Mouse (Mus musculus): ENCODE results near the gene 1700125H20Rik. TPM values are rescaled to one million over a fixed set of nuclear protein-coding genes. Genes with fewer than 3 reads are reported as not detected.

1700125H20Rik gene
- polyA plus RNA-seq, 2 experiments = 0.16 to 0.77 TPM

GRCm38 (mm10) chr11:85213215-85213614 lies 43.0 kb downstream of the 1700125H20Rik start:
- Histone ChIP-seq H3K27ac (replicated peaks; ENCODE audit: low read depth, low read length) (no peak overlapping the region), H3K4me2 (replicated peaks; ENCODE audit: low read depth, low read length, severe bottlenecking) (no peak overlapping the region), H3K9ac (ENCODE audit: low read depth, low read length, severe bottlenecking) (no peak overlapping the region), H3K36me3 (ENCODE audit: control insufficient read depth, insufficient read depth, low read length) (peaks cover 72% of the 10 kb centered on the region), H3K9me3 (ENCODE audit: control insufficient read depth, low read length) (no peaks in the 10 kb centered on the region), H3K4me3 (replicated peaks; ENCODE audit: low read length) (no peak overlapping the region), H3K4me1 (ENCODE audit: control insufficient read depth, insufficient read depth, low read length) (no peaks in the 10 kb centered on the region), H3K27me3 (ENCODE audit: control insufficient read depth, insufficient read depth, low read length) (no peaks in the 10 kb centered on the region)
- DNase-seq (ENCODE audit: low spot score) (no peak), ATAC-seq (ENCODE audit: low FRiP score, low read depth) (no peak)
- 91% methylated on average over 2 of the region's 2 CpGs for WGBS
- no peak for TF ChIP-seq POLR2A (IDR thresholded peaks at IDR 0.05; ENCODE audit: borderline replicate concordance, extremely low read depth, insufficient read depth, insufficient read length)

GRCm38 (mm10) chr11:85214679-85215078 lies 44.5 kb downstream of the 1700125H20Rik start:
- 96% methylated on average over 3 of the region's 3 CpGs for WGBS
- Histone ChIP-seq H3K9me3 (ENCODE audit: control insufficient read depth, low read length) (no peaks in the 10 kb centered on the region), H3K27me3 (ENCODE audit: control insufficient read depth, insufficient read depth, low read length) (no peaks in the 10 kb centered on the region), H3K4me2 (replicated peaks; ENCODE audit: low read depth, low read length, severe bottlenecking) (no peak overlapping the region), H3K9ac (ENCODE audit: low read depth, low read length, severe bottlenecking) (no peak overlapping the region), H3K36me3 (ENCODE audit: control insufficient read depth, insufficient read depth, low read length) (peaks cover 59% of the 10 kb centered on the region), H3K4me1 (ENCODE audit: control insufficient read depth, insufficient read depth, low read length) (no peaks in the 10 kb centered on the region), H3K27ac (replicated peaks; ENCODE audit: low read depth, low read length) (no peak overlapping the region), H3K4me3 (replicated peaks; ENCODE audit: low read length) (no peak overlapping the region)
- no peak for TF ChIP-seq POLR2A (IDR thresholded peaks at IDR 0.05; ENCODE audit: borderline replicate concordance, extremely low read depth, insufficient read depth, insufficient read length)
- DNase-seq (ENCODE audit: low spot score) (no peak), ATAC-seq (ENCODE audit: low FRiP score, low read depth) (no peak)

DNA sequence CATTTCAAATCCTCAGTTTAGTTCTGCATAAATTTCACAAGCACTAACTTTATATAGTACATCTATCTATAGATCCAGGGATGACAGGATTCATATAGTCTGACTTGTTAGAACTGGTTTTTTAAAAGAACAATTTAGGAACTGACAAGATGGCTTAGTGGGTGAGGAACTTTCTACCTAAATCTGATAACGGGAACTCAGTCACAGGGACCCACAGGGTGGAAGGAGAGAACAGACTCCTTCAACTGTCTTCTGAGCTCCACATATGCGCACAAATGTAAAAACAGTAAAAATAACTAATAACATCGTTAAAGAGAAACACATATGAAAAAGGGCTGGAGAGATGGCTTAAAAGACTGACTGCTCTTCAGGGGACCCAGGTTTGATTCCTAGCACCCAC lies 48.8 kb downstream of the 1700125H20Rik start:
- H3K27me3 ChIP-seq (ENCODE audit: control insufficient read depth, insufficient read depth, low read length) = no peaks in the 10 kb centered on the region
- DNase-seq (ENCODE audit: low spot score) (no peak), ATAC-seq (ENCODE audit: low FRiP score, low read depth) (no peak)
- no peak overlapping the region for H3K27ac ChIP-seq (replicated peaks; ENCODE audit: low read depth, low read length)
- no peak overlapping the region for H3K4me3 ChIP-seq (replicated peaks; ENCODE audit: low read length)
- peaks cover 23% of the 10 kb centered on the region for H3K36me3 ChIP-seq (ENCODE audit: control insufficient read depth, insufficient read depth, low read length)
- H3K9ac ChIP-seq (ENCODE audit: low read depth, low read length, severe bottlenecking) = no peak overlapping the region
- no peaks in the 10 kb centered on the region for H3K4me1 ChIP-seq (ENCODE audit: control insufficient read depth, insufficient read depth, low read length)
- TF ChIP-seq POLR2A (IDR thresholded peaks at IDR 0.05; ENCODE audit: borderline replicate concordance, extremely low read depth, insufficient read depth, insufficient read length) = no peak
- whole genome bisulfite sequencing = 85% methylated on average over 3 of the region's 3 CpGs
- H3K9me3 ChIP-seq (ENCODE audit: control insufficient read depth, low read length) = no peaks in the 10 kb centered on the region
- no peak overlapping the region for H3K4me2 ChIP-seq (replicated peaks; ENCODE audit: low read depth, low read length, severe bottlenecking)

DNA sequence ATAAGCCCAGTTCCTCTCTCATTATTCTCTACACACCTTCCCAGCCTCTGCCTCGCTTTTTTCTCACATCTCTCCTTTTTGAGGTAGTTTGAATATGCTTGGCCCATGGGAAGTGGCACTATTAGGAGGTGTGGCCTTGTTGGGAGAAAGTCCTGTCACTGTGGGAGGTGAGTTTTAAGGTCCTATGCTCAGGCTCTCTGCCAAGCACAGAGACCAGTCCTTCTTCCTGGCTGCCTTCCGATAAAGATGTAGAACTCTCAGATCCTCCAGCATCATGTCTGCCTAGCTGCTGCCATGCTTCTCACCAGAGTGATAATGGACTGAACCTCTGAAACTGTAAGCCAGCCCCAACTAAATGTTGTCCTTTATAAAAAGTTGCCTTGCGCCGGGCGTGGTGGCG lies 52.4 kb downstream of the 1700125H20Rik start:
- TF ChIP-seq POLR2A (IDR thresholded peaks at IDR 0.05; ENCODE audit: borderline replicate concordance, extremely low read depth, insufficient read depth, insufficient read length) = no peak
- ATAC-seq (ENCODE audit: low FRiP score, low read depth) = no peak
- no peaks in the 10 kb centered on the region for H3K27me3 ChIP-seq (ENCODE audit: control insufficient read depth, insufficient read depth, low read length)
- no peak overlapping the region for H3K27ac ChIP-seq (replicated peaks; ENCODE audit: low read depth, low read length)
- no peak overlapping the region for H3K9ac ChIP-seq (ENCODE audit: low read depth, low read length, severe bottlenecking)
- no peaks in the 10 kb centered on the region for H3K9me3 ChIP-seq (ENCODE audit: control insufficient read depth, low read length)
- H3K4me3 ChIP-seq (replicated peaks; ENCODE audit: low read length) = no peak overlapping the region
- no peak overlapping the region for H3K4me2 ChIP-seq (replicated peaks; ENCODE audit: low read depth, low read length, severe bottlenecking)
- no peak for DNase-seq (ENCODE audit: low spot score)
- no peaks in the 10 kb centered on the region for H3K4me1 ChIP-seq (ENCODE audit: control insufficient read depth, insufficient read depth, low read length)
- 0 out of 2 replicates have a peak, but pooled peaks cover 11% of the 10 kb centered on the region for H3K36me3 ChIP-seq (ENCODE audit: control insufficient read depth, insufficient read depth, low read length)
- 96% methylated on average over 6 of the region's 6 CpGs for WGBS

DNA sequence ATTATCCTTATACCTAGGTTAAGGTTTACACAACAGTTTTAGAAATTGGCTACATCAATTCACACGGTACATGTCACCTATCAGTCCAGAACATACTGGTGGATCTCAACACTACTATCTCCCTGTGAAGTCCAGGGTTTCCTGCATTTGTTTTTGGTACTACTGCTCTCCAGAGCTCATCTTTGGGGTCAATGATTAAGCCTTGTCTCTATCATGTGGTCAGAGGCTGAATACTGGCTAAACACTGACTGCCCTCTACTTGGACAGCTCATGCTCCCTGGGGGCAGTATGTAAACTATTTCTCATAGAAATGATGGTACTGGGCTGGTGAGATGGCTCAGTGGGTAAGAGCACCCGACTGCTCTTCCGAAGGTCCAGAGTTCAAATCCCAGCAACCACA lies 53.0 kb downstream of the 1700125H20Rik start:
- no peak overlapping the region for H3K4me2 ChIP-seq (replicated peaks; ENCODE audit: low read depth, low read length, severe bottlenecking)
- 0 out of 2 replicates have a peak, but pooled peaks cover 11% of the 10 kb centered on the region for H3K36me3 ChIP-seq (ENCODE audit: control insufficient read depth, insufficient read depth, low read length)
- H3K9ac ChIP-seq (ENCODE audit: low read depth, low read length, severe bottlenecking) = no peak overlapping the region
- H3K4me1 ChIP-seq (ENCODE audit: control insufficient read depth, insufficient read depth, low read length) = no peaks in the 10 kb centered on the region
- H3K4me3 ChIP-seq (replicated peaks; ENCODE audit: low read length) = no peak overlapping the region
- H3K27me3 ChIP-seq (ENCODE audit: control insufficient read depth, insufficient read depth, low read length) = no peaks in the 10 kb centered on the region
- 98% methylated on average over 3 of the region's 3 CpGs for WGBS
- no peak for TF ChIP-seq POLR2A (IDR thresholded peaks at IDR 0.05; ENCODE audit: borderline replicate concordance, extremely low read depth, insufficient read depth, insufficient read length)
- no peak overlapping the region for H3K27ac ChIP-seq (replicated peaks; ENCODE audit: low read depth, low read length)
- no peaks in the 10 kb centered on the region for H3K9me3 ChIP-seq (ENCODE audit: control insufficient read depth, low read length)
- ATAC-seq (ENCODE audit: low FRiP score, low read depth) (no peak), DNase-seq (ENCODE audit: low spot score) (no peak)

Other genes starting within 250 kb of the 1700125H20Rik start
- 0.20 and 0.88 TPM in 2 replicates for gene Car4, start 212.6 kb upstream of the 1700125H20Rik start, polyA plus RNA-seq (2012; rRNA removed)
- gene Car4, start 212.6 kb upstream of the 1700125H20Rik start, polyA plus RNA-seq (2014; fragmentation: Nextera tagmentation; extraction: Ambion mirVana) = 0.15 TPM in 1 of 2 replicates, not detected in the other
- 9.0 and 10.7 TPM in 2 replicates for gene Usp32, start 30.2 kb upstream of the 1700125H20Rik start, polyA plus RNA-seq (2012; rRNA removed)
- 5.9 and 6.0 TPM in 2 replicates for gene Usp32, start 30.2 kb upstream of the 1700125H20Rik start, polyA plus RNA-seq (2014; fragmentation: Nextera tagmentation; extraction: Ambion mirVana)
- 30.4 and 33.3 TPM in 2 replicates for gene Appbp2, start 64.7 kb downstream of the 1700125H20Rik start, polyA plus RNA-seq (2012; rRNA removed)
- 48.0 and 51.3 TPM in 2 replicates for gene Appbp2, start 64.7 kb downstream of the 1700125H20Rik start, polyA plus RNA-seq (2014; fragmentation: Nextera tagmentation; extraction: Ambion mirVana)
- 13.4 and 14.4 TPM in 2 replicates for gene Ppm1d, start 140.8 kb downstream of the 1700125H20Rik start, polyA plus RNA-seq (2012; rRNA removed)
- 17.4 and 20.8 TPM in 2 replicates for gene Ppm1d, start 140.8 kb downstream of the 1700125H20Rik start, polyA plus RNA-seq (2014; fragmentation: Nextera tagmentation; extraction: Ambion mirVana)
- gene Bcas3, start 182.8 kb downstream of the 1700125H20Rik start, polyA plus RNA-seq (2012; rRNA removed) = 22.2 and 26.6 TPM in 2 replicates
- 28.2 and 32.1 TPM in 2 replicates for gene Bcas3, start 182.8 kb downstream of the 1700125H20Rik start, polyA plus RNA-seq (2014; fragmentation: Nextera tagmentation; extraction: Ambion mirVana)